Mouse (Mus musculus) forebrain, postnatal 0 days (tissue): ENCODE data around the gene Ccdc92b. TPM values are rescaled to one million over a fixed set of nuclear protein-coding genes. Genes with fewer than 3 reads are reported as not detected.

ENCODE experiments used
- ATAC-seq: fragments of 200-750 bp; cut with Nextera tagmentation; 2 replicates; pipeline ENCODE4 v1.8.0; 2017; ENCODE audit warnings: mild to moderate bottlenecking, moderate library complexity
- DNase-seq: peaks from one replicate; pipeline ENCODE4 v3.0.0-alpha.2; 2015
- H3K27ac ChIP-seq: fragments of 300-500 bp; sonication (generic); 2 replicates; pipeline ENCODE4 v1.5.1; 2014; ENCODE audit warnings: low read depth, mild to moderate bottlenecking, antibody characterized with exemption, low read length, moderate library complexity, mixed read lengths
- H3K27me3 ChIP-seq: fragments of 300-500 bp; sonication (generic); 2 replicates; pipeline ENCODE4 v1.6.1; 2014; ENCODE audit warnings: mild to moderate bottlenecking, low read length, mixed read lengths; ENCODE audit not compliant: insufficient read depth
- H3K36me3 ChIP-seq: fragments of 300-500 bp; sonication (generic); 2 replicates; pipeline ENCODE4 v1.6.1; 2014; ENCODE audit warnings: mild to moderate bottlenecking, moderate library complexity; ENCODE audit not compliant: insufficient read depth
- H3K4me1 ChIP-seq: fragments of 300-500 bp; sonication (generic); 2 replicates; pipeline ENCODE4 v1.6.1; 2014; ENCODE audit warnings: antibody characterized with exemption; ENCODE audit not compliant: insufficient read depth
- H3K4me2 ChIP-seq: fragments of 300-500 bp; sonication (generic); 2 replicates; pipeline ENCODE4 v1.6.1; 2014; ENCODE audit warnings: low read depth, mild to moderate bottlenecking, moderate library complexity
- H3K4me3 ChIP-seq: fragments of 300-500 bp; sonication (generic); 2 replicates; pipeline ENCODE4 v1.5.1; 2014; ENCODE audit warnings: low read depth, low read length, mixed read lengths
- H3K9ac ChIP-seq: fragments of 300-500 bp; sonication (generic); 2 replicates; pipeline ENCODE4 v1.6.1; 2014; ENCODE audit warnings: mild to moderate bottlenecking
- H3K9me3 ChIP-seq: fragments of 300-500 bp; sonication (generic); 2 replicates; pipeline ENCODE4 v1.6.1; 2016; ENCODE audit warnings: low read length
- CTCF ChIP-seq: sonication (generic); IDR thresholded peaks from 2 replicates; pipeline ENCODE4 v1.5.1; 2016; ENCODE audit warnings: antibody characterized with exemption, control low read depth, low read depth
- WGBS: fragments of 180-500 bp; shearing (Covaris S2); extraction: QIAGEN DNeasy Blood & Tissue Kit; methylation state at CpG from one replicate; pipeline ENCODE4 v1.1.7; 2014; 5-methylcytosine and 5-hydroxymethylcytosine counted together
- polyA plus RNA-seq: library from polyadenylated mRNA; unstranded; fragments of >200 nt; fragmentation: Nextera tagmentation; extraction: Ambion mirVana; gene quantifications from 2 replicates; pipeline ENCODE4 v1.2.1, GENCODE M21; 2015
- total RNA-seq: library from RNA; depleted of rRNA; stranded (reverse); fragments of >200 nt; gene quantifications from 2 replicates; pipeline ENCODE4 v1.2.3, GENCODE M21; 2014

Gene Ccdc92b
- total and polyA plus RNA-seq, 2 experiments from 2014 or later: 4.1 to 14.2 TPM

DNA sequence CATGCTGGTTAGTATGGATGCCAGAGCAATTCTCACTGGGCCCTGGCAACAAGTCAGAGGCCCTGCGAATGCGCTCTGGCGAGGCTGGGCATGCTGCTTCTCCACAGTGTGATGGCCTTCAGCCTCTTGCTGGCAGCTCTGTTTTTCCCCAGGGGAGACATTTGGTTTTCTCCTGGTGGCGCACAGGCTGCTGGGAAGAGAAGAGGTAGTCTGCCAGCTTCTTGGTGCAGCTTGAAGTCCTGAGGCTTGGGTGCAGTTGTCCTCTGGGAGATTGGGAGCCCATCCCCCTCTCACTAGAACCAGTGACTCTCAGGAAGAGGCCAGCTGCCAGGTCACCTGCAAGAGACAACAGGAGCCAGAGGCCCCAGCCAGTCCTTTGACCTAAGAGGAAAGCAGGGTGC, 33.4 kb downstream of the Ccdc92b start:
- Histone ChIP-seq H3K27me3 (no peaks in the 10 kb centered on the region), H3K4me3 (no peak overlapping the region), H3K4me2 (no peak overlapping the region), H3K27ac (no peak overlapping the region), H3K4me1 (peaks cover 6% of the 10 kb centered on the region; the same call in 1 of the 2 replicates), H3K9ac (no peak overlapping the region), H3K36me3 (peaks cover 18% of the 10 kb centered on the region), H3K9me3 (no peaks in the 10 kb centered on the region)
- ATAC-seq: no peak
- DNase-seq: no peak
- 62% methylated on average over 4 of the region's 4 CpGs for WGBS
- no peak for TF ChIP-seq CTCF

DNA sequence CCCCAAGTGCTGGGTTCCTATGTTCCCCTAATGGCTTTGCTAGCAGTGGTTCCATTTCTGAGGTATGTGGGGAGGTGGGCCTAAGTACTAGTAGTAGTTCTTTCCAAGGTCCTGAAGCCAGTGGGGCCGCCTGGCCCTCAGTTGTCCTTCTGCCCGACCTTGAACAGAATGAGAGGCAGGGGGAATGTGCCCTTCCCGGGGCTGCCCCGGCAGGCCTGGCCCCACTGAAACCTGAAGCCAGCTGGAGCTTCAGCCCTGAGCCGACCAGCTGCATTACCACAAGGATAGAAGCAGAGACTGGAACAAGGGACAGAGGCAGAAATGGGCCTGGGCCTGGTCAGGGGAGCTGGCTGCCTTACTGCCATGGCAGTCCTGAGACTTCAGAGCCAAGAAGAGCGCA, 34.0 kb downstream of the Ccdc92b start:
- Histone ChIP-seq H3K27me3 (no peaks in the 10 kb centered on the region), H3K27ac (no peak overlapping the region), H3K36me3 (peaks cover 22% of the 10 kb centered on the region), H3K4me3 (no peak overlapping the region), H3K9ac (no peak overlapping the region), H3K4me2 (no peak overlapping the region), H3K9me3 (no peaks in the 10 kb centered on the region), H3K4me1 (peaks cover 5% of the 10 kb centered on the region; the same call in 1 of the 2 replicates)
- ATAC-seq: no peak
- no peak for TF ChIP-seq CTCF
- no peak for DNase-seq
- 81% methylated on average over 6 of the region's 6 CpGs for WGBS

DNA sequence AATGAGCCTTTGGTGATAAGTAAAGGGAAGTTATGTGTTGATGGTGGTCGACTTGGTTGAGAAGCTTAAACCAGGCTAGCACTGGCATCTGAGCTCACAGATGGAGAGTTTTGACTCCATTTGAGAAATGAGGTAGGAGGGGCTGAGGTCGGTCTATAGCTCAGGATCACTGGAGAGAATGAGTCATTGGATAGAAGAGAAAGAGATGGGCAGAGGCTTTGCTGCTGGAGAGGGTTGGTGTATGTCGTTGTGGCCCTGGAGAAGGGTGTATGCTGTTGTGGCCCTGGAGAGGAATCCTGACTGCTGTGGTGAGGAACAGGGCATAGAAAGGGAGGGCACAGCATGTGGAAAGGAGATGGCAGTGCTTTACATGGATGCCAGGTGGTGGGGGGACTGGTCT, 36.5 kb downstream of the Ccdc92b start:
- Histone ChIP-seq H3K4me2 (no peak overlapping the region), H3K36me3 (peaks cover 47% of the 10 kb centered on the region), H3K9ac (no peak overlapping the region), H3K9me3 (no peaks in the 10 kb centered on the region), H3K4me1 (no peaks in the 10 kb centered on the region), H3K27me3 (no peaks in the 10 kb centered on the region), H3K4me3 (no peak overlapping the region), H3K27ac (no peak overlapping the region)
- 92% methylated on average over 3 of the region's 3 CpGs for WGBS
- TF ChIP-seq CTCF: no peak
- DNase-seq (no peak), ATAC-seq (no peak)

DNA sequence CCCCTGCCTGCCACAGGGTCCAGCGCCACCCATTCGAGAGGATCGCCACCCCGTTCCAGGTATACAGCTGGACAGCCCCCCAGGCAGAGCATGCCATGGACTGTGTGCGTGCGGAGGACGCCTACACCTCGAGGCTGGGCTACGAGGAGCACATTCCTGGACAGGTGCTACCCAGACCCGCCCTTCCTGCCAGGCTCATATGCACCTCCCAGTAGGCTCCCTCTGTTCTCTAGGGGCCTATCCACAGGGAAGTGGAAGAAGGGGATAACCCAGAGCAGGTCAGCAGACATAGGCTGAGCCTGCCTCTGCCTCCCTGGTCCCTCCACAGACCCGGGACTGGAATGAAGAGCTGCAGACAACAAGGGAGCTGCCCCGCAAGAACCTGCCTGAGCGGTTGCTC, 40.9 kb downstream of the Ccdc92b start:
- TF ChIP-seq CTCF: no peak
- no peak overlapping the region for H3K9ac ChIP-seq
- H3K27ac ChIP-seq: no peak overlapping the region
- no peaks in the 10 kb centered on the region for H3K27me3 ChIP-seq
- peaks cover 83% of the 10 kb centered on the region for H3K36me3 ChIP-seq
- H3K4me1 ChIP-seq: no peaks in the 10 kb centered on the region
- DNase-seq (no peak), ATAC-seq (no peak)
- no peaks in the 10 kb centered on the region for H3K9me3 ChIP-seq
- 95% methylated on average over 13 of the region's 13 CpGs for WGBS
- H3K4me3 ChIP-seq: no peak overlapping the region
- H3K4me2 ChIP-seq: no peak overlapping the region

DNA sequence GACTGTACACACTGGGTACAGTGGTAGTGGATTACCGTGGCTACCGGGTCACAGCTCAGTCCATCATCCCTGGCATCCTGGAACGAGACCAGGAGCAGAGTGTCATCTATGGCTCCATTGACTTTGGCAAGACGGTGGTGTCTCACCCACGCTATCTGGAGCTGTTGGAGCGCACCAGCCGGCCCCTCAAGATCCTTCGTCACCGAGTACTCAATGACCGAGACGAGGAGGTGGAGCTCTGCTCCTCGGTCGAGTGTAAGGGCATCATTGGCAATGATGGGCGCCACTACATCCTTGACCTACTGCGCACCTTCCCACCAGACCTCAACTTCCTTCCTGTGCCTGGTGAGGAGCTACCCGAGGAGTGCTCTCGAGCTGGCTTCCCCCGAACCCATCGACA, 42.2 kb downstream of the Ccdc92b start:
- no peak overlapping the region for H3K4me3 ChIP-seq
- no peaks in the 10 kb centered on the region for H3K9me3 ChIP-seq
- WGBS: 95% methylated on average over 19 of the region's 19 CpGs
- no peak overlapping the region for H3K9ac ChIP-seq
- H3K4me2 ChIP-seq: no peak overlapping the region
- TF ChIP-seq CTCF: no peak
- DNase-seq (no peak), ATAC-seq (no peak)
- peaks cover 91% of the 10 kb centered on the region for H3K36me3 ChIP-seq
- H3K4me1 ChIP-seq: no peaks in the 10 kb centered on the region
- no peak overlapping the region for H3K27ac ChIP-seq
- H3K27me3 ChIP-seq: no peaks in the 10 kb centered on the region

DNA sequence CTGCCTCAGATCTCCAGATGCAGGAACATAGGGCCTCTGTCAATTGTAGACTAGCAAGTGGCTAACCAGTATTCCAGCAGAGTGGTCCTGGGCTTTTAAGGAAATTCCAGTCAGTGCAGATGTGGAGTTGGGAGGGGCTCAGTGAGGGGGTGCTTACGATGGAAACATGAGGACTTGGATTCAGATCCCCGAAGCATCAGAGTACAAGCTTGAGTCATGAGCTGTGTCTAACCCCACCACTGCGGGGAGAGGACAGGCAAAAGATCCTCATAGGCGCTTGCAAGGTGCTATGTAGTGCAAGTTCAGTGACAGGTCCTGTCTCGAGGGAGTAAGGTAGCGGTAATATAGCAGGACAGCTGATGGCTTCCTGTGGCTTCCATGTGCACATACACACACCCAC, 42.8 kb downstream of the Ccdc92b start:
- Histone ChIP-seq H3K36me3 (peaks cover 93% of the 10 kb centered on the region), H3K27ac (no peak overlapping the region), H3K27me3 (no peaks in the 10 kb centered on the region), H3K9ac (no peak overlapping the region), H3K9me3 (no peaks in the 10 kb centered on the region), H3K4me1 (no peaks in the 10 kb centered on the region), H3K4me3 (no peak overlapping the region), H3K4me2 (no peak overlapping the region)
- 95% methylated on average over 6 of the region's 6 CpGs for WGBS
- ATAC-seq (no peak), DNase-seq (no peak)
- TF ChIP-seq CTCF: no peak

DNA sequence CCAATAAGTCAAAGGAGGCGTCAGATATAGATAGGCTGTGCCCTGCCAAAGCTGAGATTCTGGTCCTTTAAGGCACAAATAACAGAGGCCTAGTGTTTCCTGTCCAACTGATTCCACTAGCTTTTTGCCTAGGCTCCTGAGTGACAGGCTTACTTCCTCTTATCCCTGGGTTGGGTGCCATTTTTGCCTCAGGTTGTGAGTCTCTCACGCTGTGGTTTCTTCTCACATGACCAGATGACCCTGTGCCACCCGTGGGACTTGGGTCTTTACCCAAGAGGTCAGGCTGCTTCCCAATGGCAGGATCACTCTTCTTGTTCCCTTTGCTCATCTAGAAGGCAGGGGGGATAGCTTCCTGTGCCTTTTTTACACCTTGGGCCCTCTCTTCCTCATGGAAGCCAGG, 44.9 kb downstream of the Ccdc92b start:
- no peaks in the 10 kb centered on the region for H3K9me3 ChIP-seq
- no peak overlapping the region for H3K27ac ChIP-seq
- ATAC-seq: no peak
- no peak overlapping the region for H3K4me3 ChIP-seq
- no peaks in the 10 kb centered on the region for H3K27me3 ChIP-seq
- H3K36me3 ChIP-seq: peaks cover 87% of the 10 kb centered on the region
- TF ChIP-seq CTCF: no peak
- WGBS: 88% methylated on average over 3 of the region's 3 CpGs
- H3K9ac ChIP-seq: no peak overlapping the region
- no peaks in the 10 kb centered on the region for H3K4me1 ChIP-seq
- no peak overlapping the region for H3K4me2 ChIP-seq
- no peak for DNase-seq

DNA sequence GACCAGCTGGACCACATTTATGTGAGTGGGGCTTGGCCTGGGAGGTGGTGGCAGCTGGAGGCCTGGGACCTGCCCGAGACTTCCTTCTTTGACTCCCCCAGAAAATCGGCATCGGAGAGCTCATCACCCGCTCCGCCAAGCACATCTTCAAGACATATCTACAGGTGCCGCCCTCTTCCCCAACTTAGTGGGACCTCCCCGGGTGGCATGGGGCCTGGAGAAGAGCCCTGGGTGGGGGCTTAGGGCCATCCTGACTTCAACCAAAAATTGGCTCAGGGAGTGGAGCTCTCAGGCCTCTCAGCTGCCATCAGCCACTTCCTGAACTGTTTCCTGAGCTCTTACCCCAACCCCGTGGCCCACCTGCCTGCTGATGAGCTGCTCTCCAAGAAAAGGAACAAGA, 45.5 kb downstream of the Ccdc92b start:
- 98% methylated on average over 8 of the region's 8 CpGs for WGBS
- Histone ChIP-seq H3K4me2 (no peak overlapping the region), H3K27me3 (no peaks in the 10 kb centered on the region), H3K36me3 (peaks cover 87% of the 10 kb centered on the region), H3K4me1 (no peaks in the 10 kb centered on the region), H3K4me3 (no peak overlapping the region), H3K27ac (no peak overlapping the region), H3K9me3 (no peaks in the 10 kb centered on the region), H3K9ac (no peak overlapping the region)
- no peak for ATAC-seq
- TF ChIP-seq CTCF: no peak
- DNase-seq: no peak
